Mouse (Mus musculus): ENCODE measurements around the gene Socs2. TPM values are rescaled to one million over a fixed set of nuclear protein-coding genes. Genes with fewer than 3 reads are reported as not detected.

The Socs2 gene
- polyA plus RNA-seq, 1 experiment from 2014 or later, result 40.4 TPM

GRCm38 (mm10) chr10:95369190-95369589 is 47.8 kb downstream of the Socs2 start:
- no peak for DNase-seq (ENCODE audit: low spot score)
- Histone ChIP-seq H3K4me1 (replicated peaks) (no peaks in the 10 kb centered on the region), H3K4me3 (no peak overlapping the region), H3K27ac (no peak overlapping the region), H3K9me3 (no peaks in the 10 kb centered on the region), H3K27me3 (ENCODE audit: insufficient read depth, poor library complexity, severe bottlenecking) (no peaks in the 10 kb centered on the region), H3K36me3 (no peaks in the 10 kb centered on the region)

- no peaks in the 10 kb centered on the region for H3K36me3 ChIP-seq
- H3K27me3 ChIP-seq (ENCODE audit: insufficient read depth, poor library complexity, severe bottlenecking), result no peaks in the 10 kb centered on the region
- H3K4me1 ChIP-seq (replicated peaks), result no peaks in the 10 kb centered on the region
- H3K4me3 ChIP-seq, result no peak overlapping the region
- no peaks in the 10 kb centered on the region for H3K9me3 ChIP-seq
- no peak for DNase-seq (ENCODE audit: low spot score)
- H3K27ac ChIP-seq, result no peak overlapping the region
- 92% methylated on average over 14 of the region's 14 CpGs for WGBS
Measured at GRCm38 (mm10) chr10:95368151-95368550, 48.8 kb downstream of the Socs2 start.

DNA sequence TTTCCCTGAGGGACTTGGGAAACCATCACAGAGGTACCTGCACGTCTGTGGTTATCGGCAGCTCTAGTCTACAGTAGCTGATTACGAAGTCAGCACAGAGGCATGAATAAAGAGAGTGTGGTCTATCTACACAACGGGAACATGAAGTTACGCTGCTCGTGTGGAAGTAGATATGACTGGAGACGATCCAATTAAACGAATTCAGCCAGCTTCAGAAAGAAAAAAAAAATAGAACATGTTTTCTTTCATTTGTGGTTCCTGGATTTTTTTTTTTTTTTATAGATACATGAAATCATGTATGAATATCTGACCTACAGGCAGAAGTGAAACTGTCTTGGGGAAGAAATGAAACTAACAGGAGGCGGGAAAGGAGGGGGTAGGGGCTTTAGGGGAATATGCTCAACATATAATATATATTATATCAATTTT is 49.3 kb downstream of the Socs2 start:
- WGBS, result 93% methylated on average over 9 of the region's 9 CpGs

GRCm38 (mm10) chr10:95367241-95367640 is 49.7 kb downstream of the Socs2 start:
- H3K4me1 ChIP-seq (replicated peaks), result peaks cover 2% of the 10 kb centered on the region; the same call in 1 of the 2 replicates
- 86% methylated on average over 7 of the region's 7 CpGs for WGBS
- H3K27me3 ChIP-seq (ENCODE audit: insufficient read depth, poor library complexity, severe bottlenecking), result no peaks in the 10 kb centered on the region
- H3K4me3 ChIP-seq, result no peak overlapping the region
- H3K9me3 ChIP-seq, result no peaks in the 10 kb centered on the region
- H3K27ac ChIP-seq, result no peak overlapping the region
- no peak for DNase-seq (ENCODE audit: low spot score)
- H3K36me3 ChIP-seq, result no peaks in the 10 kb centered on the region

More for the DNA sequence above, 49.3 kb downstream of the Socs2 start:
- no peaks in the 10 kb centered on the region for H3K36me3 ChIP-seq
- no peaks in the 10 kb centered on the region for H3K4me1 ChIP-seq (replicated peaks)
- no peak overlapping the region for H3K4me3 ChIP-seq
- no peaks in the 10 kb centered on the region for H3K27me3 ChIP-seq (ENCODE audit: insufficient read depth, poor library complexity, severe bottlenecking)
- no peak for DNase-seq (ENCODE audit: low spot score)
- H3K9me3 ChIP-seq, result no peaks in the 10 kb centered on the region
- no peak overlapping the region for H3K27ac ChIP-seq

- H3K27ac ChIP-seq, result no peak overlapping the region
- H3K36me3 ChIP-seq, result no peaks in the 10 kb centered on the region
- no peak overlapping the region for H3K4me3 ChIP-seq
- H3K4me1 ChIP-seq (replicated peaks), result peaks cover 3% of the 10 kb centered on the region; the same call in 1 of the 2 replicates
- DNase-seq (ENCODE audit: low spot score), result no peak
- no peaks in the 10 kb centered on the region for H3K27me3 ChIP-seq (ENCODE audit: insufficient read depth, poor library complexity, severe bottlenecking)
- no peaks in the 10 kb centered on the region for H3K9me3 ChIP-seq
- WGBS, result 30% methylated on average over 2 of the region's 2 CpGs
Measured at GRCm38 (mm10) chr10:95362326-95362725, 54.7 kb downstream of the Socs2 start.

GRCm38 (mm10) chr10:95361260-95361841 is 55.6 kb downstream of the Socs2 start:
- Histone ChIP-seq H3K4me1 (replicated peaks) (peaks cover 3% of the 10 kb centered on the region; the same call in 1 of the 2 replicates), H3K27ac (no peak overlapping the region), H3K4me3 (no peak overlapping the region), H3K36me3 (no peaks in the 10 kb centered on the region), H3K27me3 (ENCODE audit: insufficient read depth, poor library complexity, severe bottlenecking) (no peaks in the 10 kb centered on the region), H3K9me3 (no peaks in the 10 kb centered on the region)
- no peak for DNase-seq (ENCODE audit: low spot score)
- 92% methylated on average over 12 of the region's 12 CpGs for WGBS

- H3K27me3 ChIP-seq (ENCODE audit: insufficient read depth, poor library complexity, severe bottlenecking), result no peaks in the 10 kb centered on the region
- no peak overlapping the region for H3K4me3 ChIP-seq
- whole genome bisulfite sequencing, result 87% methylated on average over 5 of the region's 5 CpGs
- no peaks in the 10 kb centered on the region for H3K9me3 ChIP-seq
- DNase-seq (ENCODE audit: low spot score), result no peak
- H3K4me1 ChIP-seq (replicated peaks), result peaks cover 12% of the 10 kb centered on the region; the same call in 1 of the 2 replicates
- H3K36me3 ChIP-seq, result no peaks in the 10 kb centered on the region
- no peak overlapping the region for H3K27ac ChIP-seq
Measured at GRCm38 (mm10) chr10:95360048-95360447, 56.9 kb downstream of the Socs2 start.

DNA sequence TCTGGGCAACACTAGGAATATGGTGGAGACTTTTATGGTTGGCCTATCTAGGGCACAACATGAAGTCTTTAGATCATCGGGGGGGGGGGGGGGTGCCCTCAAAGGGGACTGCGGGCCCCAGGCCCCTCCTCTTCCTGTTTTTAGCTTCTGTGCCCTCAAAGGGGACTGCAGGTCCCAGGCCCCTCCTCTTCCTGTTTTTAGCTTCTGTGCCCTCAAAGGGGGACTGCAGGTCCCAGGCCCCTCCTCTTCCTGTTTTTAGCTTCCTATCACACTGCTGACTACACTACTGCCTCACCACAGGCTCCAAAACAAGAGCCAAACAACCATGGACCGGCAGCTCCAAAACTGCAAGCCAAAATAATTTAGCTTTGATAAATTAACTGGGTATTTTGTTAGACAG is 59.3 kb downstream of the Socs2 start:
- Histone ChIP-seq H3K4me1 (replicated peaks) (peaks cover 23% of the 10 kb centered on the region), H3K27ac (no peak overlapping the region), H3K36me3 (no peaks in the 10 kb centered on the region), H3K4me3 (no peak overlapping the region), H3K9me3 (0 out of 2 replicates have a peak, but pooled peaks cover under 1% of the 10 kb centered on the region), H3K27me3 (ENCODE audit: insufficient read depth, poor library complexity, severe bottlenecking) (no peaks in the 10 kb centered on the region)
- DNase-seq (ENCODE audit: low spot score), result no peak
- 90% methylated on average over 3 of the region's 3 CpGs for WGBS

DNA sequence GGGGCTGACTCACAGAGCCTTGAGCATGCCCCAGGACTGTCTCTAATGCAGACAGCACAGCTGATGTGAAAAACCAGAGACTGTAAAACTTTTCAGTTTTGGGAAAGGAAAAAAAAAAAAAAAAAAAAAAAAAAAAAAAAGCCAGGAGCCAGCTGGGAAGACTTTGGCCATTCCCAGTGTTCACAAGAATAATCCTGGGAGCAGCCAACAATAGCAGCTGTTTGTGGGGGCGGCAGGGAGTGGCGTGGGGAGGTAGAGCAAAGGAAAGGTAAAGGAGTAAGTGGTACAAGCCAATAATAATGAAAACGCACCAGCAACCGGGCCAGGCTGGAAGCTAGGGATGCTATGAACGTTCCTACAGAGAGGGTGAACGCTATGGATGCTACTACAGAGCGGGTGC is 60.3 kb downstream of the Socs2 start:
- no peak overlapping the region for H3K27ac ChIP-seq
- H3K27me3 ChIP-seq (ENCODE audit: insufficient read depth, poor library complexity, severe bottlenecking), result no peaks in the 10 kb centered on the region
- 0 out of 2 replicates have a peak, but pooled peaks cover 4% of the 10 kb centered on the region for H3K9me3 ChIP-seq
- H3K36me3 ChIP-seq, result no peaks in the 10 kb centered on the region
- H3K4me1 ChIP-seq (replicated peaks), result peaks cover 20% of the 10 kb centered on the region
- no peak overlapping the region for H3K4me3 ChIP-seq
- WGBS, result 77% methylated on average over 7 of the region's 7 CpGs
- DNase-seq (ENCODE audit: low spot score), result no peak

- DNase-seq (ENCODE audit: low spot score), result peak; percentile 13
- H3K36me3 ChIP-seq, result no peaks in the 10 kb centered on the region
- H3K4me1 ChIP-seq (replicated peaks), result peaks cover 20% of the 10 kb centered on the region
- H3K27me3 ChIP-seq (ENCODE audit: insufficient read depth, poor library complexity, severe bottlenecking), result no peaks in the 10 kb centered on the region
- no peak overlapping the region for H3K4me3 ChIP-seq
- 0 out of 2 replicates have a peak, but pooled peaks cover 4% of the 10 kb centered on the region for H3K9me3 ChIP-seq
- 42% methylated on average over 6 of the region's 6 CpGs for WGBS
- no peak overlapping the region for H3K27ac ChIP-seq
Measured at GRCm38 (mm10) chr10:95355678-95356268, 61.2 kb downstream of the Socs2 start.

DNA sequence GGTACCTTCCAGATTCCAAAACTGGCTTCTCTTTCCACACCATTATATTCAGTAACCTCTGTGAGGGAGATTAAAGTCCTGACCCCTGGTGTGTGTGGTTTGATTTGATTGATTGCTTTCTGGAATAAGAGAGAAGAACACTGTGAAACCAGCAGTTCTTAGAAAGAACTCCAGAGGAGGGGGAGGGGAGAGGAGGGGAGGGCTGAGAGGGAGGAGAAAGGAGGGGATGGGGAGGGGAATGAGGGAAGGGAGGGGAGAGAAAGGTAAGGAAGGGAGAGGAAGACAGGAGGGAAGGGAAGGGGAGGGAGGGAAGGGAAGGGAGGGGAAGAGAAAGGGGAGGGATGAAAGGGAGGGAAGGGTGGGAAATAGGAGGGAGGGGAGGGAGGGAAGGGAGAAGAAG is 62.3 kb downstream of the Socs2 start:
- Histone ChIP-seq H3K36me3 (no peaks in the 10 kb centered on the region), H3K4me1 (replicated peaks) (peaks cover 20% of the 10 kb centered on the region), H3K9me3 (0 out of 2 replicates have a peak, but pooled peaks cover 4% of the 10 kb centered on the region), H3K27me3 (ENCODE audit: insufficient read depth, poor library complexity, severe bottlenecking) (no peaks in the 10 kb centered on the region), H3K4me3 (no peak overlapping the region), H3K27ac (no peak overlapping the region)
- no peak for DNase-seq (ENCODE audit: low spot score)

- H3K9me3 ChIP-seq, result 0 out of 2 replicates have a peak, but pooled peaks cover 4% of the 10 kb centered on the region
- 63% methylated on average over 6 of the region's 6 CpGs for WGBS
Measured at GRCm38 (mm10) chr10:95354047-95354446, 62.9 kb downstream of the Socs2 start.

DNA sequence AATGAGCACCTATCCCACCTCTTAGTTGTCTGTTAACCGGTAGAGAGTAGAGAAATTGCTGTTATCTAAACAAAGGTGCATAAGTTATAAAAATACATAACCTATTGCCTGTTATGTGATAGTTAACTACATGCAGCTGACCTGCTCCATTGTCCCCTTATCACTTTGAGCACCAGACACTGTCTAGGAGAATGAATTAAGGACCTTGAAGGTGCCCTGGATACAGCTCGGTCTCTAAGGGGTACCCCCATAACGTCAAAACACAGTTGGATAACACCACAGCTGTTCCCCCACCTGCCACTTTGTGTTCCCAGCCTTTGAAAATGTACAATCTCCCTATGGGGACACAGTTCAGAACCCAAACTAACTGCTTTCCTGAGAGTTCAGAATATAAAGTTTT is 68.5 kb downstream of the Socs2 start:
- no peak overlapping the region for H3K27ac ChIP-seq
- WGBS, result 85% methylated on average over 3 of the region's 3 CpGs
- no peaks in the 10 kb centered on the region for H3K27me3 ChIP-seq (ENCODE audit: insufficient read depth, poor library complexity, severe bottlenecking)
- no peak overlapping the region for H3K4me3 ChIP-seq
- no peaks in the 10 kb centered on the region for H3K36me3 ChIP-seq
- DNase-seq (ENCODE audit: low spot score), result no peak
- H3K9me3 ChIP-seq, result peaks cover 7% of the 10 kb centered on the region; the same call in 1 of the 2 replicates
- no peaks in the 10 kb centered on the region for H3K4me1 ChIP-seq (replicated peaks)

More at GRCm38 (mm10) chr10:95354047-95354446, 62.9 kb downstream of the Socs2 start:
- Histone ChIP-seq H3K4me1 (replicated peaks) (peaks cover 20% of the 10 kb centered on the region), H3K27me3 (ENCODE audit: insufficient read depth, poor library complexity, severe bottlenecking) (no peaks in the 10 kb centered on the region), H3K27ac (peak overlapping the region; percentile 17; the same call in 1 of the 2 replicates), H3K4me3 (no peak overlapping the region), H3K36me3 (no peaks in the 10 kb centered on the region)
- DNase-seq (ENCODE audit: low spot score), result no peak
